Mouse (Mus musculus) lung, postnatal 0 days (tissue): Measurements from ENCODE around the gene Gm38100. TPM values are rescaled to one million over a fixed set of nuclear protein-coding genes. Genes with fewer than 3 reads are reported as not detected.

Experiments
- ATAC-seq: fragments of 200-750 bp; cut with Nextera tagmentation; 2 replicates; pipeline ENCODE4 v1.8.0; 2017; ENCODE audit warnings: moderate library complexity
- DNase-seq: peaks from one replicate; pipeline ENCODE4 v3.0.0-alpha.2; 2016; ENCODE audit warnings: low spot score
- H3K27ac ChIP-seq: fragments of 300-500 bp; sonication (generic); 2 replicates; pipeline ENCODE4 v1.5.1; 2014; ENCODE audit warnings: antibody characterized with exemption, mild to moderate bottlenecking, low read length, mixed read lengths
- H3K27me3 ChIP-seq: fragments of 300-500 bp; sonication (generic); replicated peaks from 2 replicates; pipeline ENCODE4 v1.6.1; 2014; ENCODE audit warnings: low read length, mixed read lengths; ENCODE audit not compliant: insufficient read depth
- H3K36me3 ChIP-seq: fragments of 300-500 bp; sonication (generic); 2 replicates; pipeline ENCODE4 v1.6.1; 2014; ENCODE audit warnings: low read length, mixed read lengths; ENCODE audit not compliant: insufficient read depth
- H3K4me1 ChIP-seq: fragments of 300-500 bp; sonication (generic); 2 replicates; pipeline ENCODE4 v1.6.1; 2014; ENCODE audit warnings: antibody characterized with exemption, low read depth, low read length, mixed read lengths; ENCODE audit not compliant: insufficient read depth
- H3K4me2 ChIP-seq: fragments of 300-500 bp; sonication (generic); replicated peaks from 2 replicates; pipeline ENCODE4 v1.6.1; 2014; ENCODE audit warnings: low read depth, mild to moderate bottlenecking, low read length, moderate library complexity, mixed read lengths
- H3K4me3 ChIP-seq: fragments of 300-500 bp; sonication (generic); 2 replicates; pipeline ENCODE4 v1.5.1; 2014; ENCODE audit warnings: low read depth, low read length
- H3K9ac ChIP-seq: fragments of 300-500 bp; sonication (generic); replicated peaks from 2 replicates; pipeline ENCODE4 v1.6.1; 2014; ENCODE audit warnings: low read depth, mild to moderate bottlenecking
- H3K9me3 ChIP-seq: fragments of 300-500 bp; sonication (generic); 2 replicates; pipeline ENCODE4 v1.6.1; 2016; ENCODE audit warnings: low read length, mixed read lengths
- CTCF ChIP-seq: IDR thresholded peaks from 2 replicates; pipeline ENCODE4 v1.5.1; 2016; ENCODE audit warnings: antibody characterized with exemption, mild to moderate bottlenecking
- EP300 ChIP-seq: IDR thresholded peaks from 2 replicates; pipeline ENCODE4 v1.6.1; 2016; ENCODE audit warnings: antibody characterized with exemption, mild to moderate bottlenecking, control low read depth
- WGBS: fragments of 180-500 bp; shearing (Covaris S2); extraction: QIAGEN DNeasy Blood & Tissue Kit; methylation state at CpG from one replicate; pipeline ENCODE4 v1.1.7; 2014; 5-methylcytosine and 5-hydroxymethylcytosine counted together
- polyA plus RNA-seq: library from polyadenylated mRNA; unstranded; fragments of >200 nt; fragmentation: Nextera tagmentation; extraction: Ambion mirVana; gene quantifications from 2 replicates; pipeline ENCODE4 v1.2.1, GENCODE M21; 2015

The Gm38100 gene
- polyA plus RNA-seq, 1 experiment from 2014 or later = not detected

- Histone ChIP-seq H3K27ac (no peak overlapping the region), H3K4me3 (no peak overlapping the region), H3K4me2 (no peak overlapping the region), H3K9ac (no peak overlapping the region), H3K9me3 (no peaks in the 10 kb centered on the region), H3K4me1 (no peaks in the 10 kb centered on the region), H3K27me3 (no peaks in the 10 kb centered on the region), H3K36me3 (no peaks in the 10 kb centered on the region)
- no peak for ATAC-seq
- WGBS = 80% methylated on average over 2 of the region's 2 CpGs
- no peak for DNase-seq
- TF ChIP-seq EP300 = no peak
- no peak for TF ChIP-seq CTCF
Observed at GRCm38 (mm10) chr1:175961786-175962185, 41.7 kb downstream of the Gm38100 start.

GRCm38 (mm10) chr1:175967004-175967745 lies 47.0 kb downstream of the Gm38100 start:
- no peaks in the 10 kb centered on the region for H3K9me3 ChIP-seq
- no peak overlapping the region for H3K27ac ChIP-seq
- no peak for DNase-seq
- WGBS = 90% methylated on average over 4 of the region's 5 CpGs
- TF ChIP-seq EP300 = no peak
- TF ChIP-seq CTCF = no peak
- ATAC-seq = no peak
- no peaks in the 10 kb centered on the region for H3K4me1 ChIP-seq
- no peak overlapping the region for H3K4me2 ChIP-seq
- H3K27me3 ChIP-seq = no peaks in the 10 kb centered on the region
- no peak overlapping the region for H3K9ac ChIP-seq
- H3K36me3 ChIP-seq = no peaks in the 10 kb centered on the region
- H3K4me3 ChIP-seq = no peak overlapping the region

GRCm38 (mm10) chr1:175970710-175971109 lies 50.6 kb downstream of the Gm38100 start:
- H3K4me3 ChIP-seq = no peak overlapping the region
- 82% methylated on average over 5 of the region's 5 CpGs for WGBS
- H3K27ac ChIP-seq = no peak overlapping the region

More at GRCm38 (mm10) chr1:175970710-175971109, 50.6 kb downstream of the Gm38100 start:
- Histone ChIP-seq H3K4me1 (no peaks in the 10 kb centered on the region), H3K9ac (no peak overlapping the region), H3K4me2 (no peak overlapping the region), H3K36me3 (no peaks in the 10 kb centered on the region), H3K27me3 (no peaks in the 10 kb centered on the region), H3K9me3 (no peaks in the 10 kb centered on the region)
- ATAC-seq (no peak), DNase-seq (no peak)
- TF ChIP-seq CTCF (no peak), EP300 (no peak)

Other genes starting within 250 kb of the Gm38100 start
- 2.2 and 3.5 TPM in 2 replicates for gene Opn3, start 227.6 kb upstream of the Gm38100 start, polyA plus RNA-seq
- 1.2 and 1.7 TPM in 2 replicates for gene Chml, start 227.4 kb upstream of the Gm38100 start, polyA plus RNA-seq
- not detected in 2 replicates for gene Wdr64, start 221.7 kb upstream of the Gm38100 start, polyA plus RNA-seq
- gene Exo1, start 39.7 kb upstream of the Gm38100 start, polyA plus RNA-seq = 2.6 and 2.9 TPM in 2 replicates
- 0.35 and 0.68 TPM in 2 replicates for gene Rbm8a2, start 58.8 kb downstream of the Gm38100 start, polyA plus RNA-seq